Mouse (Mus musculus) heart, adult 8-10 months (tissue): ENCODE measurements around the gene Gm10272. TPM values are rescaled to one million over a fixed set of nuclear protein-coding genes. Genes with fewer than 3 reads are reported as not detected.
"Not testable (repeated sequence)": the region's sequence is repeated elsewhere in the genome, so short reads cannot be mapped to it uniquely, and the experiment has no call there.

Experiments used
- DNase-seq: peaks from one replicate; pipeline ENCODE4 v3.0.0; 2022; ENCODE audit warnings: low spot score
- total RNA-seq, 4 experiments: library from RNA; stranded (reverse); gene quantifications; 2 replicates each; pipeline ENCODE4 v1.2.4; 2022

Gm10272 gene
- total RNA-seq: not detected

DNA sequence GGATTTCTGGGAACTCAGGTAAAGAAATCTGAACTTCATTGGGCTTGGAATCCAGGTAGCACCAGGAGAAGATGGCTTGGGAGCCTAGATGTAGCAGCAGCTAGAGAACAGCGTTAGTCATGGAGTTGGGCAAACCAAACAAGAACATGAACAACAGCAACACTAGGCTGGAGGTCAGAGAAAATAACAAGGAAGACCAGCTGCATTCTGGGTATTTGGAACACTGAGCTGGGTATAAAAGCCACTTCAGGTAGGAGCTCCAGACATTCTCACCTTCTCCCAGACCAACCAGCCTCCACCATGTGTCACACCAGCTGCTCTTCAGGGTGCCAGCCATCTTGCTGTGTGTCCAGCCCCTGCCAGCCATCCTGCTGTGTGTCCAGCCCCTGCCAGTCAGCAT lies at the start of gene Gm10272:
Gm10272 (plus strand) TSS at position 301 of the 400 bp plus-strand sequence.
- no peak for DNase-seq

DNA sequence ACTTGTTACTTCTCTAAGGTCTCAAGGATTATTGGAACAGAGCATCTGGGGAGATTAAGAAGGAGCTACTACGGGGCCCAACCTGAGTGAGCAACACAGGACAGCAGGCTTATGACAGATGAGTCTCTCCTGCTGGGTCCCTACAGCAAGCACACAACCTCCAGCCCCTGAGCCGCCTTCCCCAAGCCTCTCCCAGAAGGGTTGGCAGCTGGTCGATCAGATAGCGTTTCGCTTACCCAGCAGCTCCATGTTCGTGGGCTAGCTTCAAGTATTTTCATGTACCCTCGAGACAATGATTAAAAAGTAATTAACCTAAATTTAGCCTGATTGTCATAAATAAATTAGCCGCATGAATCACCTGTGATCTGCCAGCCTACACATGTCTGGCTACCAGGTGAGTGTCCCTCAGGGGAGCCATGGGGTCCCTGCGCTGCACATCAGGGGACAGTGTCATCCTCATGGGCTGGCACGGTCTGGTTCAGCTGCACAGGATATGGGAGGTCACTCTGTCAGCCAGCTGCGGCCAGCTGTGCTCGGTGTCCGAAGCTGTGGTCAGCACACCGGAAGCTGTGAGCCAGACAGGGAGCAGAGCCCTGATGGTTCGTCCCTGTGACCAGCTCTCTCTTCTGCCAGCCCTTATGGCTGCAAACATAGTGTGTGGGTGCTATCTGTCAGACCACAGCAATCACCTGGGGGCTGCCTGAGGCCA lies 48.0 kb upstream of the Gm10272 start:
- DNase-seq: no peak

DNA sequence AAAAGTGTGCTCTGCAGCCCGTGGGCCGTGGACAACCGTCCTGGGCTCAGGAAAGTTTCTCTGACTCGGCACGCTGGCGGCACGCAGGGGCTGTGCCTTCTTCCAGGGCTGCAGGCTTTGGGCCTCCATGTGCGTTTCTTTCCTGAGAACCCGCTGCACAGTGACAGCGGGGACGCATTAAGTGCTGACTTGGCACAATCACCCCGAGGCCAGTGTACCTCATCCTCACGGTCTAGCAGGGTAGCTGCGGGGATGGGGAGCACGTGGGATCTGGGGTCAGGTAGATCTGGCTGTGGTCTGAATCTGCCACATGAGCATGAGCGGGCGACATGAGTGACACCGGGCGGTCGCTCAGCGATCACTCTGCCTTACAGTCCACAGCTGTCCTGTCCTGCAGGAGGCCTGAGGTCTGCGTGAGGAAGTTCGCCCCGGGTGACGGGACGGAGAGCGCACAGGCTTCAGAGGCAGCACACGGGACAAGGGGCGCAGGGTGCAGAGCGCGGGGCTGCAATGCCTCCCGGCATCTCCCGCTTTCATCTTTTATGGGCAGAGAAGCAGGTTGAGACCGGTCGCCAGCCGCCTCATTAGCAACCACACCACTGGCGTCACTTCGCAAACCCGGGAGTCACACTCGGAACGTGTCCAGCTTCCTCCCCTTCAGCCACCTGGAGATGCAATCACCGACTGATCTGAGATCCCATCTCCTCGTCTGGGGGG lies 42.3 kb upstream of the Gm10272 start:
- DNase-seq: no peak

DNA sequence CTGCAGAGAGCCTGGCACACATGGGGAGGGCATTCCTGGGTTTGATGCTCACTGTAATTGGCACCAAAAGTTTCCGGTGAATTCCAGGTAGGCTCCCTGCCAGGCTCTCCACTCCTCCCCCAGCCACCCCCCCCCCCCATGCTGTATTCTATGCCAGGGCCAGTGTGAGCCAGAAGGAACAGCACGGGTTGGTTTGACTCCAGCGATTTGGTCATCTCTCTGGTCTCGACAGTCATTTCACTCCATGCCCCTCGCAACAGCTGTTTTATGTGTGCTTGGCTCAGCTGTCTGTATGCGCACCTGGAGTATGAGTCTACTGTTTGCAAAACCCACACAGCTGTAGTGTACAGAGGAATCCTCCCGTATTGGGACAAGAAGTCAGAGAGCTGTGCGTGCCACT lies 40.1 kb upstream of the Gm10272 start:
- DNase-seq: no peak

DNA sequence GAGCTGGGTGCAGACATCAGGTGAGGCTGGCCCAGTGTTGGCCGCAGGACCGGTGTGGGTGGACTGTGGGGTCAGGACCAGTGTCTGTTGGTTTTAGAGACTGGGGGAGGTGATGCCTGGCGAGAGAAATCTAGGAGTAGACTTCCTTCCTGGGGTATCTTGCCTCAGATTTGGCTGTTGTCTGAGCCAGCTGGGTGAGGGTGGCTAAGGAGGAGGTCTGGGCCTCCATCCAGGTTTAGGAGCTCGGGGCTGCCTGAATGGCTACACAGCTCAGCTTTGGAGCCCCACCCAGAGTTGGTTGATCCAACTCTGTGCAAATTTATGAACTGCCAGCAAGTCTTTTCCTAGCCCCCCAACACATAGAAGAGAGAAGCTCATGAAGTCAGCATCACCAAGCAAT lies 39.0 kb upstream of the Gm10272 start:
- DNase-seq: no peak

DNA sequence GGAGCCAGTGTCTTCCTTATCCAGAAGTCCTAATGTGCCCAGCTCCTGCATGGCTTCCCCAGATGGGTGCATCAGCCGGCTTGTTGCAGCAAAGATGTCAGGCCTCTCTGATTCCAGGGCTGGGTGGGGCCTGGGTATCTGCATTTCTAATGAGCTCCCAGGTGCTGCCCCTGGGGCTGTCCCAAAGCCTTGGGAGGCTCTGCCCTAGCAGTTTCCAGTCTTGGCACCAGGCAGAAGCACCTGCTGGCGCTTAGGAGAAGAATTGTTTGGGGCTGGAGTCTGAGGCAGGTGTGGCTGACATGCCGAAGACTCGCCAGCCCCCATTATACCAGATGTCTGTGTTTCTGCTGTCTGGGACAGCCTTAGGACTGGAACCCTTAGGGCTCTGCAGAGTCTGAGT lies 35.7 kb upstream of the Gm10272 start:
- no peak for DNase-seq

DNA sequence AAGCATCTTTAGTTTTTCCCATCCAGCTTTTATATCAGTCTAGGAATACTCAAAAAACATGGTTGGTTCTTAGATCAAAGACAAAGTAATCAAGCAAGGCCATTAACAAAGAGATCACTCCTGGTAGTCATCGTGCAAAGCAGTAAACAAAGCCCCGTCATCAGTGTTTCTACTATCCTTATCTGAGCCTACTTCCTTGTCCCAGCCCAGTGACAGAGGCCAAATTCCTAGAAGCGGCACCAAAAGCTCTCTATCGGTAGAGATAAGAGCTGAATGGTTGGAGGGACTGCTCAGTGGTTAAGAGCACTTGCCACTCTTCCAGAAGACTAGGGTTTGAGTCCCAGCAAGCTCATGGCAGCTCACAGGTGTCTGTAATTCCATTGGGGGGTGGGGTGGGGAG lies 34.9 kb upstream of the Gm10272 start:
- DNase-seq: no peak

DNA sequence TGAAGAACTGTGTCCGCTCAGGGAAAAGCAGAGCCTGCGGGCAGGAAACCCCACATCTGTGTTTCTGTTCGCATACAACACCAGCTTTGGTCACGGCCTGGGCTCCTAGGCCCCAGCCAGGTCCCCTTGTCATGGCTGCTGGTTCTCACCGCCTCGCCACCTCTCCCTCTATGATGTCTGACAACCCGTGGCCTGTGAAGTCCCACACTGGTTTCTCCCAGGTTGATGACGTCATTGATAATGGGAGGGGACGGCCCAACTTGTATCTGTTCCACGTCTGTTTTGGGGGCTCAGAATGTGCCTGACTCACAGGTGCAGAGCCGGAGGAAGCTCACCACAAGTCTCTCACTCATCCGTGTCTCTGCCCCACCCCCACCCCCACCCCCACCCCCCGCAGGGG lies 32.7 kb upstream of the Gm10272 start:
- no peak for DNase-seq

DNA sequence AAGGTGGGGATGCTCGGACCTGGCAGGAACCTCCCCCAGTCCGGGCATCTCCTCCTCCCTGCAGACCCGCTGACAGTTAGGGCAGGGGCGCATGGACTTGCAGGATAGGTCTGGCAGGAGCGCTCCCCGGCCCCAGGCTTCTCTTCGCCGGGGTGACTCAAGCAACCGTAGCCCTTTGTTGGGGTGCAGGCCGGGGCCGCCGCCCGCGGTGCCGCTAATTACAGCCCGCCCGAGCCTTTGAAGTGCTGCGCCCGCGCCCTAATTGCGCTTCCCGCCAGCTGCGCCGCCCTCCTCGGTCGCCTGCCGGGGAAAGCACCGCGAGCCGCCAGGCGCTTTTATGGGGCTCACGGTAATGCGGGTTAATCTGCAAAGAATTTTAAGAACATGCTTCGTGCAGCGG lies 28.9 kb upstream of the Gm10272 start:
- no peak for DNase-seq

DNA sequence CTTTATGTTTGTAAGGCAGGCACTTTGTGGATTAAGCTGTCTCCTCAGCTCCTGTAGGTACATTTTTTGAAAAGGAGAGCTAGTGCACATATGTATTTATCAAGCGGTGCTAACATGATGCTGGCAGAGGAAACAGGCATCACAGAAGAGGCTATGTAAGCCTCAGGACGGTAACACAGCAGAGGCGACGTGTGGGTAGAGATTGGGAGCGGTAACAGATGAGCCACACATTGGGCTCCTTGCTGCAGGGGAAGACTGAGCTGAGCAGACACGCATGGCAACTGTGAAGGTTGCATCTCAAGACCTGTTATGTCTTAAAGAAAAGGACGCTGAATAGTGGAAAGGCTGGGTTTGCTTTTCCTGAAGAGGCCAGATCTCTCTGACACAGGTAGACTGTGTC lies 23.4 kb upstream of the Gm10272 start:
- DNase-seq: no peak

DNA sequence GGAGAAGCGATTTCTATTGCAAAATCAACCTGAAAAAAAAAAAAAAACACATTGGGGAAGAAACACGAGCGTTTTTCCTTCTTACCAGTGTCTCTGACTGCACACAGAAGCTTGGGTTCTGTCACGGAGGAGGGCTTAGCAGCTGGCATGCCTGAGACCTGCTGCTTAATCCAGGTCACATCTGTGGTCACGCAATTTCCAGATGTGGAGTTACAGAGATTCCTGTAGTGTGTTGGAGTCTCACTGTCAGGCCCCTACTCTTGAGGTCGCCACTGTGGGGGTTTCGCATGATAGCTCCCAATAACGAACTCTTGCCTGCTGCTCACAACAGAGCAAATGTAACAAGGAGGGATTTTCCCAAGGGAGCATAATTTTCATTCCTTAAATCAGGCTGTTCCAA lies 22.2 kb upstream of the Gm10272 start:
- no peak for DNase-seq

DNA sequence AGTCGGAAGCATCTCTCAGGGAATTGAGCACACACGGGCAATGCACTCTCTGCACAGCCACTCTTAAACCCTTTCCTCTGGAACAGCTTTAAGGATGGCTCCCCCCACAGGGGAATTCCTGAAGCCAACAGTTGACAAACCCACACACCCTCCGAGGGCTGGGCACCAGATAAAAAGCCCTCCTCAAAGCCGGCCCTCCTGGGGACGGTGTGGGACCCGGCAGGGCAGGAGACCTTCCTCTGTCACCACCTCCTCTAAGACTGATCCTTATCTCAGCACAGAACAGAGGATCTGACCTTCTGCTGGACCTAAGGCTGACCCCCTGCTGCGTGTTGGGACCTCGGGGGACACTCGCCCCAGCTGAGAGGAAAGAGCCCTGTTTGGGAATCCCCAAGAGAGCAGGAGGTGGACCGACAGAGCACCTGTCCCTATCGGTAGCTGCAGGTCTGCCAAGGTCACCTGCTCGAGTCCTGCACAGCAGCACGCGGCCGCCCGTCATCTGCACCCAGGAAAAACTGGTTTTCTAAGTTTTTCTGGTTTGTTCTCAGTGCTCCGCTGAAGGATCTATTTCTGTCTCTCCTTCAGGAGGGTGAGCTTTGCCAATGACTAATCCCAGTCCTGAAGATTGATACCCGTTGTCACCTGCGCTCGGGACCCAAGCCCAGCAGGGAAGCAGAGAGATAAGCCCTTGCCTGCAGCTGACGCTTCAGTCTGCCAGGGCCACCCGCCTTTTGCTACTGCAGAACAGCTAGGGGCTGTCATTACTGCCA lies 20.3 kb upstream of the Gm10272 start, which contains the start of gene Tspear:
Tspear (plus strand) TSS at position 675 of the 770 bp plus-strand sequence.
- DNase-seq: peak; percentile 15

DNA sequence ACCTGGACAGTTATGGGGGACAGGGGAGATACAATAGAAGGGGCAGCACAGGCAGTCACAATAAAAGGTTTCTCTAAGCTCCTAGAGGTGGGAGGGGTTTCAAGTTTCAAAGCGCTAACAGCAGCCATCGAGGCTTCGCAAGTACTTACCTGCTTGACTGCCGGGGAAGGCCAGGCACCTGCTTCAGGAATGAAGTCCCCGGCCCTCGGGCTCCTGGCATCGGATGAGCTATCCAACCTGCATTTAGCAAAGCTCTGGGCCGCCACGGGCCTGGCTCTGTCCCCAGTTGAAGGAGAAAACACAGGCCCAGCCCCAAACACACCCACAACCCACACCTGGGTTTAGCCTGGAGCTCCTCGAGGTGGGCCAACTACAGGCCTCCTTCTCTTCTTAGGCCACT lies 19.4 kb upstream of the Gm10272 start:
- no peak for DNase-seq

DNA sequence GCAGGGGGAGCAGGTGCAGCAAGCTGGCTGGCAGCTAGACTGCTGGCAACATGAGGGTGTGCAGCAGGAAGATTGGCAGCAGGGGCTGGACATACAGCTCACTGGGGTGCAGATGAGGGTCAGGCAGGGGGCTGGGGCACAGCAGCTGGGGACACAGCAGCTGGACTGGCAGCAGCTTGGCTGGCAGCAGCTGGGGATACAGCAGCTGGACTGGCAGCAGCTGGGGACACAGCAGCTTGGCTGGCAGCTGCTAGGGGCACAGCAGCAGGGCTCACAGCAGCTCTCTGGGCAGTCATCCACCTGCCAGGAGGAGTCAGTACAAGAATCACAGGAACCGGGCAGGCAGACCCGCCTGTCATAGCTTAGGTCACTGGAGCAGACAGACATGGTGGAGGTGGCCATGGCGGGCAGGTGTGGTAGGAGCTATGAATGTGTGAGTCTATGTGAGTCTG lies 16.0 kb upstream of the Gm10272 start, which contains the start of gene Gm19402:
Gm19402 (minus strand) TSS at position 402 of the 452 bp plus-strand sequence.
- not testable (repeated sequence) for DNase-seq

DNA sequence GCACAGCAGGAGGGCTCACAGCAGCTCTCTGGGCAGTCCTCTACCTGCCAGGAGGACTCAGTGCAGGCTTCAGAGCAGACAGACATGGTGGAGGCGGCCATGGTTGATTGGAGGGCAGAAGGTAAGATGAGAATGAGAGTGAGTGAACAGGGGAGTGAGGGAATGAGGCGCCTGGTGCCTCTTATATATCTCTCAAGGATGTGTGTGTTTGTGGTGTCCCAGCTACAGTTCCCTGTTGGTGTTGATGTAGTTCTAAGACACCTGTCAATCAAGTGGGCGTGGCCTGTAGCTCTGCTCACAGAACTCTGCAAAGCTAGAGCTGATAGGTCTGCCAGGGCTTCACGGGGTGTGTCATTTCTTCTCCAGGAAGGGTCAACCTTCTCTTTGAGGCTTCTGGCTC lies 9.3 kb upstream of the Gm10272 start, which contains the start of gene Gm9508:
Gm9508 (minus strand) TSS at position 101 of the 400 bp plus-strand sequence.
- DNase-seq: no peak

DNA sequence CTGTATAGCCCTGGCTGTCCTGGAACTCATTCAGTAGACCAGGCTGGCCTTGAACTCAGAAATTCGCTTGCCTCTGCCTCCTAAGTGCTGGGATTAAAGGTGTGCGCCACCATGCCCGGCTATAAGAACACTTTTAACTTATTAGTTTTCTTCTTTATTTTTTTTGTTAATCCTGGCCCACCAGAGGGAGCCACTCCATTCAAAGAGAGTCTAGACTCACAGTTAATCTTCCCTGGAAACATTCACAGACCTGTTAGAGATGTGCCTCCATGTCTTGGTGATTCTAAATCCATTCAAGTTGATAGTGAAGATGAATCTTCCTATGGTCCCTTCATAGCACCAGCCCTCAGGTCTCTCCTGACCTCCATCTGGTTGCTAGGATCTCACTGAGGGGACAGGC lies 3.4 kb downstream of the Gm10272 start:
- DNase-seq: no peak

DNA sequence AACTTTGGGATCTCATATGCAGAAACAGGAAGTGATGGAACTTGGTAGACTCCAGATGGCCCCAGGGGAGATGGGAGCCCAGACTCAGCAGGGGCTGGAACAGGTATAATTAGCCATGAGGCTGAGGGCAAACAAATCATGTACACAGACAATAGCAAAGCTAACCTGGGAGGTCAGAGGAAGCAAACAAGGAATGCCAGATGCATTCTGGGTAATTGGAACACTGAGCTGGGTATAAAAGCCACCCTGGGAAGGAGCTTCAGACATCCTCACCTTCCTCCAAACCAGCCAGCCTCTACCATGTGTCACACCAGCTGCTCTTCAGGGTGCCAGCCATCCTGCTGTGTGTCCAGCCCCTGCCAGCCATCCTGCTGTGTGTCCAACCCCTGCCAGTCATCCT lies 4.7 kb downstream of the Gm10272 start, which contains the start of gene Gm10024:
Gm10024 (plus strand) TSS at position 301 of the 400 bp plus-strand sequence.
- not testable (repeated sequence) for DNase-seq

DNA sequence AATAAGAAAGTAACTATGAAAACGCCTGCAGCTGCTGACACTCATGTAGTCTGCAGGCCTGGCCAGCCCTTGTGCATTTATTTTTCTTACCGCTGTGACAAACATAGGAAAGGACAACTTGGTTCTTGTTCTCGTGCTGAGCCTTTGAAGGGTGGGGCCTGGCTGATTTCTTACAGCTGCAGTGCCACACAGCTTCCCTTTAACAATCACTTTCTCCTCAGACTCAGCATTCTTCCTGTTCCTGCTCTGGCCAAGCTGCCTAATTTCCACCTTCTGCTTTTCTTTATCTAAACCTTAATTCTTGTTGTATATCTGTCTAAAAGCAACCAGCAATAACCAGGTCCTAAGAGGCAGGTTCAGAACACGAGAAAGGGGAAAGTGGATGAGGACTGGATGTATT lies 7.3 kb downstream of the Gm10272 start:
- no peak for DNase-seq

DNA sequence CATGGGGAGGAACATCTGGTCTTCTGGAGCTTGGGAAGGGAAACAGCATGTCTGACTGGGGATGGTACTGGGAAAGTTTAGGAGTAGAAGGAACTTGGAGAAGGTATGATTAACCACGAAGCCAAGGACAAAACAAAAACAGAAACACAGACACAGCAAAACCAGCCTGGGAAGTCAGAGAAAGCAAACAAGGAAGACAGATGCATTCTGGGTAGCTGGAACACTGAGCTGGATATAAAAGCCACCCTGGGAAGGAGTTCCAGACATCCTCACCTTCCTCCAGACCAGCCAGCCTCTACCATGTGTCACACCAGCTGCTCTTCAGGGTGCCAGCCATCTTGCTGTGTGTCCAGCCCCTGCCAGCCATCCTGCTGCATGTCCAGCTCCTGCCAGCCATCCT lies 9.1 kb downstream of the Gm10272 start, which contains the start of gene Gm10142:
Gm10142 (plus strand) TSS at position 301 of the 400 bp plus-strand sequence.
- DNase-seq: no peak

DNA sequence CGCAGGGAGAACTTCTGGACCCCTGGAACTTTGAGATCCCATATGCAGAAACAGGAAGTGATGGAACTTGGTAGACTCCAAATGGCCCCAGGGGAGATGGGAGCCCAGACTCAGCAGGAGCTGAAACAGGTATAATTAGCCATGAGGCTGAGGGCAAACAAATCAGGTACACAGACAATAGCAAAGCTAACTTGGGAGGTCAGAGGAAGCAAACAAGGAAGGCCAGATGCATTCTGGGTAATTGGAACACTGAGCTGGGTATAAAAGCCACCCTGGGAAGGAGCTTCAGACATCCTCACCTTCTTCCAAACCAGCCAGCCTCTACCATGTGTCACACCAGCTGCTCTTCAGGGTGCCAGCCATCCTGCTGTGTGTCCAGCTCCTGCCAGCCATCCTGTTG lies 13.9 kb downstream of the Gm10272 start, which contains the start of gene Krtap12-1:
Krtap12-1 (plus strand) TSS at position 301 of the 400 bp plus-strand sequence.
- not testable (repeated sequence) for DNase-seq

DNA sequence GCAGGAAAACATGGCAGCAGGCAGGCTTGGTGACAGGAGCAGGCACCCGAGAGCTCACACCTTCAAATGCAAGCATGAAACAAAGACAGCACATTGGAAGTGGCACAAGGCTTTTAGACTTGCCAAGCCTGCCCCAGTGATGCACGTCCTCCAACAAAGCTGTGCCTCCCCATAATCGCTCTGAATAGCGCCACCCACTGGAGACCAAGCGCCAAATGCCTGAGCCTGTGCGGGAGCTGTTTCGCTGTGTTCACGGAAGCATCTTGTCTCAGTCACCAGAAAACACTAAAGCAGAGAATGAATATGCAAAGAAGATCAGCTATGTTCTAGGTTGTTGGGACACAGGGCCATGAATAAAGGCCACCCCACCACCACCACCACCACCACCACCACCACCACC lies 18.4 kb downstream of the Gm10272 start:
- DNase-seq: no peak

DNA sequence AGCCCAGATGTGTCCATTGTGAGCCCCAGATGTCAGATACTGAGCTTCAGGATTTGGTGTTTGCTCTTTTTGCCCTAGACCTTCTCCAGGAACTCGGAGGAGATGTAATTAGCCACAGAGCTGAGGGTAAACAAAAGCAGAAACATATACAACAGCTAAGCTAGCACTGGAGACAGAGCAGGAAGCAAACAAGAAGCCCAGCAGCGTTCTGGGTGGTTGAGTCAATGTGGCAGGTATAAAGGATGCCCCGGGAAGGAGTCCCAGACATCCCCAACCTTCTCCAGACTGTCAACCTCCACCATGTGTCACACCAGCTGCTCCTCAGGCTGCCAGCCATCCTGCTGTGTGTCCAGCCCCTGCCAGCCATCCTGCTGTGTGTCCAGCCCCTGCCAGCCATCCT lies 19.8 kb downstream of the Gm10272 start, which contains the start of gene Gm10100:
Gm10100 (plus strand) TSS at position 301 of the 400 bp plus-strand sequence.
- no peak for DNase-seq
